Mouse (Mus musculus): ENCODE data around the gene Dnajb9.
A peak's percentile ranks its signal among the peaks of the same experiment; 100 is the strongest.
"Not testable (repeated sequence)": the region's sequence is repeated elsewhere in the genome, so short reads cannot be mapped to it uniquely, and the experiment has no call there.

The Dnajb9 gene

GRCm38 (mm10) chr12:44209824-44210752 lies at the start of gene Dnajb9:
Dnajb9 (minus strand) TSS chr12:44210326.
- DNase-seq = peak; percentile 100

- no peak for DNase-seq
These were observed 38.3 kb upstream of the Dnajb9 start for GRCm38 (mm10) chr12:44248309-44248977.

- DNase-seq = no peak
These were observed 35.6 kb upstream of the Dnajb9 start for GRCm38 (mm10) chr12:44245739-44246138.

- no peak for DNase-seq
These were observed 32.3 kb upstream of the Dnajb9 start for GRCm38 (mm10) chr12:44242407-44242806.

GRCm38 (mm10) chr12:44241090-44241489 lies 31.0 kb upstream of the Dnajb9 start:
- DNase-seq = no peak

GRCm38 (mm10) chr12:44224650-44225049 lies 14.5 kb upstream of the Dnajb9 start:
- DNase-seq = no peak

- DNase-seq = no peak
These were observed 12.9 kb upstream of the Dnajb9 start for GRCm38 (mm10) chr12:44223044-44223443.

GRCm38 (mm10) chr12:44221651-44222356 lies 11.7 kb upstream of the Dnajb9 start:
- peak; percentile 58 to 60 for DNase-seq

GRCm38 (mm10) chr12:44221070-44221469 lies 10.9 kb upstream of the Dnajb9 start, which contains the start of gene Pnpla8:
Pnpla8 (plus strand) TSS chr12:44221370.
- DNase-seq = not testable (repeated sequence)

- DNase-seq = no peak
These were observed 1.4 kb upstream of the Dnajb9 start for GRCm38 (mm10) chr12:44211555-44211954.

- peak; percentile 58 to 60 for DNase-seq
These were observed 844 bp downstream of the Dnajb9 start for GRCm38 (mm10) chr12:44209141-44209823.

- no peak for DNase-seq
These were observed 12.1 kb downstream of the Dnajb9 start for GRCm38 (mm10) chr12:44197873-44198525.

- DNase-seq = peak; percentile 66 to 72
These were observed 28.8 kb downstream of the Dnajb9 start for GRCm38 (mm10) chr12:44181081-44181982.

- no peak for DNase-seq
These were observed 33.1 kb downstream of the Dnajb9 start for GRCm38 (mm10) chr12:44177038-44177355.

- DNase-seq = no peak
These were observed 33.6 kb downstream of the Dnajb9 start for GRCm38 (mm10) chr12:44176331-44177037.

GRCm38 (mm10) chr12:44166949-44167348 lies 43.2 kb downstream of the Dnajb9 start:
- peak; percentile 78 to 81 for DNase-seq

- DNase-seq = no peak
These were observed 50.8 kb downstream of the Dnajb9 start for GRCm38 (mm10) chr12:44159349-44159748.

Measured in cerebellum, postnatal 14 days (tissue).